Mouse (Mus musculus): ENCODE data around the gene Cngb1. TPM values are rescaled to one million over a fixed set of nuclear protein-coding genes. Genes with fewer than 3 reads are reported as not detected.
A peak's percentile ranks its signal among the peaks of the same experiment; 100 is the strongest.
"Not testable (repeated sequence)": the region's sequence is repeated elsewhere in the genome, so short reads cannot be mapped to it uniquely, and the experiment has no call there.

Cngb1 gene
- polyA plus RNA-seq, 1 experiment from 2014 or later: 0.28 TPM

GRCm38 (mm10) chr8:95243853-95244252 is 62.5 kb downstream of the Cngb1 start:
- WGBS: 66% methylated on average over 4 of the region's 4 CpGs
- Histone ChIP-seq H3K9ac (ENCODE audit: low read length) (peak overlapping the region; percentile 44; the same call in 1 of the 2 replicates), H3K27me3 (ENCODE audit: control insufficient read depth, insufficient read depth, low read length) (no peaks in the 10 kb centered on the region), H3K9me3 (replicated peaks; ENCODE audit: control insufficient read depth, low read length) (no peaks in the 10 kb centered on the region), H3K4me2 (ENCODE audit: low read depth, low read length) (no peak overlapping the region), H3K4me1 (ENCODE audit: control insufficient read depth, insufficient read depth, low read length) (peaks cover 7% of the 10 kb centered on the region), H3K27ac (ENCODE audit: low read length) (no peak overlapping the region), H3K4me3 (replicated peaks; ENCODE audit: low read length) (no peak overlapping the region), H3K36me3 (ENCODE audit: control insufficient read depth, insufficient read depth, low read length) (no peaks in the 10 kb centered on the region)
- no peak for ATAC-seq (ENCODE audit: insufficient read depth, low FRiP score)

GRCm38 (mm10) chr8:95242826-95243571 is 63.4 kb downstream of the Cngb1 start:
- Histone ChIP-seq H3K4me1 (ENCODE audit: control insufficient read depth, insufficient read depth, low read length) (peaks cover 7% of the 10 kb centered on the region), H3K27me3 (ENCODE audit: control insufficient read depth, insufficient read depth, low read length) (no peaks in the 10 kb centered on the region), H3K4me3 (replicated peaks; ENCODE audit: low read length) (no peak overlapping the region), H3K36me3 (ENCODE audit: control insufficient read depth, insufficient read depth, low read length) (no peaks in the 10 kb centered on the region), H3K9me3 (replicated peaks; ENCODE audit: control insufficient read depth, low read length) (no peaks in the 10 kb centered on the region), H3K27ac (ENCODE audit: low read length) (no peak overlapping the region), H3K4me2 (ENCODE audit: low read depth, low read length) (no peak overlapping the region), H3K9ac (ENCODE audit: low read length) (no peak overlapping the region)
- 26% methylated on average over 12 of the region's 12 CpGs for WGBS
- ATAC-seq (ENCODE audit: insufficient read depth, low FRiP score): no peak

- Histone ChIP-seq H3K9me3 (replicated peaks; ENCODE audit: control insufficient read depth, low read length) (no peaks in the 10 kb centered on the region), H3K4me1 (ENCODE audit: control insufficient read depth, insufficient read depth, low read length) (peaks cover 7% of the 10 kb centered on the region), H3K27me3 (ENCODE audit: control insufficient read depth, insufficient read depth, low read length) (no peaks in the 10 kb centered on the region), H3K27ac (ENCODE audit: low read length) (no peak overlapping the region), H3K9ac (ENCODE audit: low read length) (no peak overlapping the region), H3K36me3 (ENCODE audit: control insufficient read depth, insufficient read depth, low read length) (no peaks in the 10 kb centered on the region), H3K4me3 (replicated peaks; ENCODE audit: low read length) (no peak overlapping the region), H3K4me2 (ENCODE audit: low read depth, low read length) (no peak overlapping the region)
- no peak for ATAC-seq (ENCODE audit: insufficient read depth, low FRiP score)
- 84% methylated on average over 26 of the region's 26 CpGs for WGBS
These were observed 64.1 kb downstream of the Cngb1 start for GRCm38 (mm10) chr8:95242099-95242825.

- ATAC-seq (ENCODE audit: insufficient read depth, low FRiP score): no peak
These were observed 70.7 kb downstream of the Cngb1 start for GRCm38 (mm10) chr8:95235683-95236082.

GRCm38 (mm10) chr8:95230086-95230485 is 76.3 kb downstream of the Cngb1 start:
- H3K27me3 ChIP-seq (ENCODE audit: control insufficient read depth, insufficient read depth, low read length); H3K9ac ChIP-seq (ENCODE audit: low read length): not testable (repeated sequence)
- WGBS: 86% methylated on average over 9 of the region's 9 CpGs

More at GRCm38 (mm10) chr8:95235683-95236082, 70.7 kb downstream of the Cngb1 start:
- 4% methylated on average over 3 of the region's 3 CpGs for WGBS
- Histone ChIP-seq H3K27ac (ENCODE audit: low read length) (no peak overlapping the region), H3K9me3 (replicated peaks; ENCODE audit: control insufficient read depth, low read length) (no peaks in the 10 kb centered on the region), H3K36me3 (ENCODE audit: control insufficient read depth, insufficient read depth, low read length) (no peaks in the 10 kb centered on the region), H3K4me1 (ENCODE audit: control insufficient read depth, insufficient read depth, low read length) (no peaks in the 10 kb centered on the region), H3K4me3 (replicated peaks; ENCODE audit: low read length) (no peak overlapping the region), H3K4me2 (ENCODE audit: low read depth, low read length) (no peak overlapping the region), H3K9ac (ENCODE audit: low read length) (no peak overlapping the region), H3K27me3 (ENCODE audit: control insufficient read depth, insufficient read depth, low read length) (no peaks in the 10 kb centered on the region)

GRCm38 (mm10) chr8:95227151-95227468 is 79.3 kb downstream of the Cngb1 start:
- H3K4me3 ChIP-seq (replicated peaks; ENCODE audit: low read length): no peak overlapping the region
- H3K27me3 ChIP-seq (ENCODE audit: control insufficient read depth, insufficient read depth, low read length): no peaks in the 10 kb centered on the region
- no peak overlapping the region for H3K4me2 ChIP-seq (ENCODE audit: low read depth, low read length)
- no peak overlapping the region for H3K9ac ChIP-seq (ENCODE audit: low read length)
- no peak for ATAC-seq (ENCODE audit: insufficient read depth, low FRiP score)
- no peaks in the 10 kb centered on the region for H3K4me1 ChIP-seq (ENCODE audit: control insufficient read depth, insufficient read depth, low read length)
- no peaks in the 10 kb centered on the region for H3K9me3 ChIP-seq (replicated peaks; ENCODE audit: control insufficient read depth, low read length)
- WGBS: 48% methylated on average over 2 of the region's 2 CpGs
- no peak overlapping the region for H3K27ac ChIP-seq (ENCODE audit: low read length)
- no peaks in the 10 kb centered on the region for H3K36me3 ChIP-seq (ENCODE audit: control insufficient read depth, insufficient read depth, low read length)

More at GRCm38 (mm10) chr8:95230086-95230485, 76.3 kb downstream of the Cngb1 start:
- H3K4me1 ChIP-seq (ENCODE audit: control insufficient read depth, insufficient read depth, low read length); ATAC-seq (ENCODE audit: insufficient read depth, low FRiP score); H3K36me3 ChIP-seq (ENCODE audit: control insufficient read depth, insufficient read depth, low read length); H3K4me3 ChIP-seq (replicated peaks; ENCODE audit: low read length); H3K9me3 ChIP-seq (replicated peaks; ENCODE audit: control insufficient read depth, low read length); H3K27ac ChIP-seq (ENCODE audit: low read length); H3K4me2 ChIP-seq (ENCODE audit: low read depth, low read length): not testable (repeated sequence)

GRCm38 (mm10) chr8:95226251-95227150 is 79.9 kb downstream of the Cngb1 start:
- no peak overlapping the region for H3K4me3 ChIP-seq (replicated peaks; ENCODE audit: low read length)
- WGBS: 56% methylated on average over 7 of the region's 7 CpGs
- no peaks in the 10 kb centered on the region for H3K4me1 ChIP-seq (ENCODE audit: control insufficient read depth, insufficient read depth, low read length)
- no peaks in the 10 kb centered on the region for H3K36me3 ChIP-seq (ENCODE audit: control insufficient read depth, insufficient read depth, low read length)
- no peak overlapping the region for H3K9ac ChIP-seq (ENCODE audit: low read length)
- no peak overlapping the region for H3K27ac ChIP-seq (ENCODE audit: low read length)
- H3K4me2 ChIP-seq (ENCODE audit: low read depth, low read length): no peak overlapping the region
- H3K9me3 ChIP-seq (replicated peaks; ENCODE audit: control insufficient read depth, low read length): no peaks in the 10 kb centered on the region
- ATAC-seq (ENCODE audit: insufficient read depth, low FRiP score): no peak
- no peaks in the 10 kb centered on the region for H3K27me3 ChIP-seq (ENCODE audit: control insufficient read depth, insufficient read depth, low read length)

GRCm38 (mm10) chr8:95223969-95224368 is 82.4 kb downstream of the Cngb1 start:
- 82% methylated on average over 5 of the region's 5 CpGs for WGBS

More at GRCm38 (mm10) chr8:95223969-95224368, 82.4 kb downstream of the Cngb1 start:
- ATAC-seq (ENCODE audit: insufficient read depth, low FRiP score): no peak
- no peaks in the 10 kb centered on the region for H3K9me3 ChIP-seq (replicated peaks; ENCODE audit: control insufficient read depth, low read length)
- no peak overlapping the region for H3K4me2 ChIP-seq (ENCODE audit: low read depth, low read length)
- H3K27me3 ChIP-seq (ENCODE audit: control insufficient read depth, insufficient read depth, low read length): no peaks in the 10 kb centered on the region
- H3K9ac ChIP-seq (ENCODE audit: low read length): no peak overlapping the region
- H3K27ac ChIP-seq (ENCODE audit: low read length): no peak overlapping the region
- H3K4me3 ChIP-seq (replicated peaks; ENCODE audit: low read length): no peak overlapping the region
- peaks cover 7% of the 10 kb centered on the region; the same call in 1 of the 2 replicates for H3K4me1 ChIP-seq (ENCODE audit: control insufficient read depth, insufficient read depth, low read length)
- no peaks in the 10 kb centered on the region for H3K36me3 ChIP-seq (ENCODE audit: control insufficient read depth, insufficient read depth, low read length)

Measured in stomach, embryonic 16.5 days (tissue).